Mouse (Mus musculus) layer of hippocampus, adult 2 months (tissue): Measurements from ENCODE around the gene Fam25c. TPM values are rescaled to one million over a fixed set of nuclear protein-coding genes. Genes with fewer than 3 reads are reported as not detected.

ENCODE experiments used
- DNase-seq, 2 experiments: peaks; one replicate each; pipeline ENCODE4 v3.0.0; 2022; ENCODE audit warnings: low spot score in 2 of 2
- H3K27ac ChIP-seq: fragments of 200-600 bp; 2 replicates; pipeline ENCODE4 v1.8.1; 2022
- H3K4me3 ChIP-seq: fragments of 200-600 bp; 2 replicates; pipeline ENCODE4 v1.8.1; 2022; ENCODE audit warnings: mild to moderate bottlenecking
- CTCF ChIP-seq: fragments of 200-600 bp; conservative IDR thresholded peaks from 2 replicates; pipeline ENCODE4 v1.8.1; 2022; ENCODE audit warnings: antibody characterized with exemption, mild to moderate bottlenecking, moderate library complexity
- total RNA-seq, 2 experiments: library from RNA; stranded (reverse); gene quantifications; 2 replicates each; pipeline ENCODE4 v1.2.3; 2021

Fam25c gene
- total RNA-seq, 2 experiments from 2014 or later, result not detected

- no peak for TF ChIP-seq CTCF
- no peak overlapping the region for H3K27ac ChIP-seq
- H3K4me3 ChIP-seq, result no peak overlapping the region
- DNase-seq, result no peak
Observed at GRCm38 (mm10) chr14:34360251-34360650, 5.0 kb upstream of the Fam25c start.

DNA sequence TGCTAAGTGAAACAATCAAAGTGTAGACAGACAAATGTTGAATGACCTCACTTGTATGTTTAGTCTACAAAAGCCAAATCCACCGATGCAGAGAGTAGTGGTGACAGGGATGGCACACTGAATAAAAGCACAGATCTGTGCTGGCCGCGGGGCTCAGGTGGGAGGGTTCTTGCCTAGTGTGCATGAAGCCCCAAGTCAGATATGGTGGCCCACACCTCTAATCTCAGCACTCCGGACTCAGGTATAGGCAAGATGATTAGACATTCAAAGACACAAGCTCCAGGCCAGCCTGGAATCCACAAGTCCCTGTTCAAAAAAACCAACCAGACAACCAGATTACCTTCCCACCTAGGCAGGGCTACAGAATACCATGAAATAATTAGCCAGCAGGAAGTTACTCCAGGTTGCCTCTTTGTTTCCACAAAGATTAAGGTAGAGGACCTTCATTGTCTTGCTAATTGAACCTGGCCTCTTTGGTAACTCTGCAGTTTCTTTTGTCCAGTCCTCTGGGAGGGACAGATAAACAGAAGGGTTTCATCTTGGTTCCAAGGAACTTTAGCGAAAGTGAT, 4.5 kb upstream of the Fam25c start:
- no peak for DNase-seq

DNA sequence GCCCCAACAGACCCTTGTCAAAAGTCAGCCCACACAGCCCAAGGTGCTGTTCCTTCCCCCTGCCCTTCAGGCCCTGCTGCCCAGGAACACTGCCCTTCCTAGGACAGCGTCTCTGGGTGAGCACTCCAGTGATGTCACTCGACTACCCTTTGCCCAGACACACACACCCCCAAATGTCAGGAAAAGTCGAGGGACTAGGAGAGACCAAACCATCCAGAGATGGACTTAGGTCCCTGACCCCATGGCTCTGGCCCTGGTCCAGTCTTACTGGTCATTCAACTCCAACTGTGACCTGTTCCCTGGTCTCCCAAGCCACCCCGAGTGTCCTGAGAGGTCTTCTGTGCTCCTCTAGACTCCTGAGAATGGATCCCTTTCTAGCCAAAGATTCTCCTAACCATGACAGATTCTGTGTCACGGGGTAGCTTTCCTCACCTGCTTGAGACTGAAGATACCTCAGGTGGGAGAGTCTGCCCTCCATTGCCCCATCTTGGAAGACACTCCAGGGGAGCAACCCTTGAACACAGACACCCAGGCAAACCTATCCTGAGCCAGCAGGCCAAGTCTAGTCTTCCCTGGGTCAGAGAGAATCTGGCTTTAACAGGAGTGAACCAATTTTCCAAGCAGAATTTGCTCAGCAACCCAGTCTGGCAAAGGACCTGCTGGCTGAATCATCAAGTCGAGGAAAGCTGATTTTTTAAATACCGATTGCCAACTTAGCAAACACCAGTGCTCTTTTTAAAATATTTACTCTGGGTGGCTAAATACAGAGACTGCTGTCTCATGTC, 2.6 kb upstream of the Fam25c start:
- peak in 1 of 2 experiments; percentile 25 for DNase-seq
- peak overlapping the region; percentile 23; the same call in 1 of the 2 replicates for H3K27ac ChIP-seq
- no peak for TF ChIP-seq CTCF
- no peak overlapping the region for H3K4me3 ChIP-seq

More for the DNA sequence above, 4.5 kb upstream of the Fam25c start:
- TF ChIP-seq CTCF, result no peak
- H3K4me3 ChIP-seq, result no peak overlapping the region
- H3K27ac ChIP-seq, result no peak overlapping the region

DNA sequence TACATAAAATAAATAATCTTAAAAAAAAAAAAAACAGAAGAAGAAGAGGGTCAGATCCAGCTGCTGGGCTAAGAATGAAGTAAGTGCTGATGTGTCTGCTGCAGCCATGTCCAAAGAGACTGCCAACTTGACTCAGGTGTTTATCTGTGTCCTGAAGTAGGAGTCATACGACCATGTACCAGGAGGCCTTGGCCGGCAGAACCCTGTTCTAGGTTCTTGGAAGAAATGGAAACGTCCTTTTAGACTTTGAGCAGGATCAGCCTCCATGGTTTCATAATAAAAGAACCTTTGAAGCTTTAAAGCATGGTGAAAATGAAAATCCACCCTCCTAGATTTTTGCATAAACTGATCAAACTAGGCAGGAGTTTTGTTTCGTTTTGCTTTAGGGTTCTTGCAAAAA, 777 bp downstream of the Fam25c start:
- TF ChIP-seq CTCF, result no peak
- Histone ChIP-seq H3K4me3 (no peak overlapping the region), H3K27ac (no peak overlapping the region)
- no peak for DNase-seq

GRCm38 (mm10) chr14:34353326-34353725, 1.9 kb downstream of the Fam25c start:
- no peak for DNase-seq
- H3K27ac ChIP-seq, result no peak overlapping the region
- H3K4me3 ChIP-seq, result no peak overlapping the region
- TF ChIP-seq CTCF, result no peak

- Histone ChIP-seq H3K4me3 (no peak overlapping the region), H3K27ac (no peak overlapping the region)
- no peak for TF ChIP-seq CTCF
- no peak for DNase-seq
Observed at GRCm38 (mm10) chr14:34352523-34352922, 2.7 kb downstream of the Fam25c start.

- Histone ChIP-seq H3K27ac (no peak overlapping the region), H3K4me3 (no peak overlapping the region)
- TF ChIP-seq CTCF, result no peak
- no peak for DNase-seq
Observed at GRCm38 (mm10) chr14:34351660-34352059, 3.6 kb downstream of the Fam25c start.

DNA sequence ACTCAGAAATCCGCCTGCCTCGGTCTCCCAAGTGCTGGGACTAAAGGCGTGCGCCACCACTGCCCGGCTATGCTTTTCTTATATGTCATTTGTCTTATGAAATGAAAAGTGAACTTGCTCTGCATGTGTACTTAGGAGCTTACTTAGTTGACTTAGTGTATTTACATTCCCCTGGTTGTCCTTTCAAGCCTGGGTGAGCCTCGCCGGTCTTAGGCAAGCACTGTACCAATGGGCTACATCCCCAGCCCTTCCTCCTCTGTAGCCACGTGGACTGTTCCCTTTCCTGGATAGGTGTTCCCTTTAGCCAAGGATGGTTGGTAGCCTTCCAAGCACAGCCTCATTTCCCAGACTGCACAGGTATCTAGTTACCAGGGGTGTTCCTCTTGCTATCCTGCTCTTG, 6.2 kb downstream of the Fam25c start:
- no peak overlapping the region for H3K4me3 ChIP-seq
- H3K27ac ChIP-seq, result no peak overlapping the region
- no peak for TF ChIP-seq CTCF
- no peak for DNase-seq

DNA sequence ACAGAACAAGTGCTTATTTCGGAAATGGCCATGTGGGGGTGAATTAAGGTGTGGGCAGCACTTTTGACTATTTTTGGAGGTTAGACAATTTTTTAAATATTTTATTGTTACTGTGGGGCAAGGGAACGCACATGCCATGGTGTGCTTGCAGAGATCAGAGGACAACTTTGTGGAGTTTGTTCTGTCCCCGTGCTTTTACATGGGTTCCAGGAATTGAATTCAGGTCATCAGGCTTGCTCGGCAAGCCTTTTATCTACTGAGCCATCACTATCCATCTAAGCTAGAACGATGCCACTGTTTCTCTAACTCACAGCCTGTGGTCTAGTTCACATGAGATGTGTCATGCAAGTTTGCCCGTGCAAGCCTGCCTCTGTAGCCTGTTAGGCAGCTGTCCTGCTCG, 6.9 kb downstream of the Fam25c start:
- Histone ChIP-seq H3K4me3 (no peak overlapping the region), H3K27ac (no peak overlapping the region)
- no peak for DNase-seq
- no peak for TF ChIP-seq CTCF

DNA sequence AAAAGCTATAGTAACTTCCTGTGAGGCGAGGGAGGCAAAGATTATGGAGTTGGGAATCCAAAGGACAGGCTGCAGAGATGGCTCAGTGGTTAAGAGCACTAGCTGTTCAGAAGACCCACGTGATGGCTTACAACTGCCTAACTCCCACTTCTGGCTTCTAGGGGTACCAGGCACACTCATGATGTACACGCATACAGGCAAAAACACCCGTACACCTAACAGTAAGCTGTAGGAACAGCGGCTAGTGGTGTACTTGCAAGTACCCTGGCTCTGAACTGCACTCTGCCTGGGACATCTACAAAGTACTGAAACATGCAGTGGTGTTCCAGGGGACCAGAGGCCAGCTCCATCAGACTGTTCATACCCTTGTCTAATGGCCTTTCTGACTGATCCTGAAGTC, 8.1 kb downstream of the Fam25c start:
- DNase-seq, result no peak
- TF ChIP-seq CTCF, result no peak
- no peak overlapping the region for H3K27ac ChIP-seq
- no peak overlapping the region for H3K4me3 ChIP-seq

DNA sequence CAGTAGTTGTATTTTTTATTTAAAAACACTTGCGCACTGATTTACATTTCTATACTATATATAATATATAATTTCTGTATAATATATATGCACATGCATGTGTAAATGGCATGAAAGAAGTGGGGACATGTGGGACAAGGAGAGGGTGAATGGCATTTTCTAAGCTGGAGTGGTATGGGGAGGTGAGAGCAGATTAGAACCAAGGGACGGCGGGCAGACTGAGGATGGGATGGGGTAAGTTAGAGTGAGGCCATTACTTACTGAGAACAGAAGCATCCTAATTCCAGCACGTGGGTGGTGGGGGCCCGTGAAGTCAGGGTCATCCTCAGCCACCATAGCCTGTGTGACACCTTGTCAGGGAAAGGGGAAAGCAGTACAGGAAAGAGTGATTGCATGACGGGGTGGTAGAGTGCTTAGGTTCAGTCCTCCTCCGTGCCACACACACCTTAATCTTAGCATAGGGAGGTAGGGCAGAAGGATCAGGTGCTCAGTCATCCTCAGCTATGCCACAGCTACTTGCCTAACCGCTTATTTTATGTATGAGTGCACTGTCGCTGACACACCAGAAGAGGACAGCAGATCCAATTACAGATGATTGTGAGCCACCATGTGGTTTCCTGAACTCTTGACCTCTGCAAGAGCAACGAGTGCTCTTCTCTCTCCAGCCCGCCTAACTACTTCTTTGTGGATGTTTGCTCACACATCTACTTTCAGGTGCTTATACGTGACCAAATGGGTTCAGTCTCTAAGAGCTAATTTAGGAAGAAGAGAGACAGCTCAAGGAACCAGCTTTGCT, 9.3 kb downstream of the Fam25c start:
- Histone ChIP-seq H3K27ac (no peak overlapping the region), H3K4me3 (no peak overlapping the region)
- DNase-seq, result no peak
- peak; percentile 48 for TF ChIP-seq CTCF

GRCm38 (mm10) chr14:34344361-34344760, 10.9 kb downstream of the Fam25c start:
- DNase-seq, result no peak
- TF ChIP-seq CTCF, result no peak
- H3K4me3 ChIP-seq, result no peak overlapping the region
- H3K27ac ChIP-seq, result peak overlapping the region; percentile 23; the same call in 1 of the 2 replicates

DNA sequence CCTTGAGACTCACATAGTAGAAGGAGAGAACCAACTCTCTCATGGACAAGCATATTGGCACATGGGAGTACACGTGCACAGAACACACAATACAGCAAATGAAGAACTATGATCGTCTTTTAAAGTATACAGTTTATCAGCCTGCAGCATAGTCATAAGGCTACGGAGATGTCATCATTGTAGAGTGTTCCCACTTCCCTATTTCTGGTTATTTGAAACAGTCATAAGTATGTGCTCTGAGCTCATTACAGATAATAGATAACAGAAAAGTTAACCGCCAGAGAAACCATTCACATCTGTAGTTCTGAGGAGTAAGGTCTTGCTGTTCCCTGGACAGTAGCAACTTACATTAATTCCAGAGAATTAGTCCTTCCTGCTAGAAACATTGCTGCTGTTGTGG, 12.2 kb downstream of the Fam25c start:
- no peak for DNase-seq
- H3K27ac ChIP-seq, result peak overlapping the region; percentile 64; the same call in 1 of the 2 replicates
- H3K4me3 ChIP-seq, result no peak overlapping the region
- no peak for TF ChIP-seq CTCF

DNA sequence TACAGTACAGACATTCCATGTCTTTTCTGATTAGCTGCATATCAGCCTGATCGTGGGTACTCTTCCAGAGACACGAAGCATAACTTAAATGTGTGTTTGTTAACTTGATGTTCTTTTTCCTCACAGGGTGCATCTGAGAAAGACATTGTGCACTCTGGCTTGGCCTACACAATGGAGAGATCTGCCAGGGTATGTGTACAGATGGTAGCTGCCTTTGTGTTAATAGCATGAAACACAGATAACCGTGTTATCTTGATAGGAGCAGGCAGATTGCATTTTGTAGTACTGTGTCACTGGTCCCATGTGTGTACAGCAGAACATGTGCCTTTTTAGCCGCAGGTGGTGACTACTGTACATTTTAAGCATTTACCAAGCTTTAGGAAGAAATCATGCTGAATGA, 13.2 kb downstream of the Fam25c start:
- no peak overlapping the region for H3K4me3 ChIP-seq
- no peak for TF ChIP-seq CTCF
- DNase-seq, result no peak
- H3K27ac ChIP-seq, result peak overlapping the region; percentile 64
